In genomic region chr14:53081853-53082252, GRCm38 (mm10) we compare ENCODE assay signal across 6 mouse cellular contexts.
A peak's percentile ranks its signal among the peaks of the same experiment; 100 is the strongest.
DNase-seq lines count a peak whose midpoint lies in the region; ATAC-seq lines count a peak whose summit lies in the region.

No protein-coding gene starts in this region.

- ATAC-seq in CD4-positive, CD25-positive, alpha-beta regulatory T cell, adult 4 months, result peak; percentile 88
- ATAC-seq in common myeloid progenitor, adult 5-6 weeks (replicated peaks; ENCODE audit: low read depth, poor library complexity, severe bottlenecking), result peak; percentile 74
- peak; percentile 79 for ATAC-seq in megakaryocyte, adult 5-6 weeks (ENCODE audit: poor library complexity, severe bottlenecking)

- peak; percentile 34 for DNase-seq in induced T-regulatory cell, adult 2 months (ENCODE audit: low read depth)
- DNase-seq in naive thymus-derived CD4-positive, alpha-beta T cell, adult 2 months (ENCODE audit: low read depth), result peak; percentile 49
- DNase-seq in thymus, postnatal 14 days, result peak; percentile 24

Comparison
In these comparisons a context has a peak if more than half of its experiments do, and no peak if none do; other contexts are left out.
1. Peak in every context shown above with its lines: DNase-seq and ATAC-seq.